Mouse (Mus musculus) frontal cortex, adult (tissue): ENCODE results near the gene Cdhr5.
"Not testable (repeated sequence)": the region's sequence is repeated elsewhere in the genome, so short reads cannot be mapped to it uniquely, and the experiment has no call there.

Experiments used
- ATAC-seq: cut with Nextera tagmentation; 2 replicates; pipeline ENCODE4 v1.9.2; 2017; ENCODE audit warnings: mild to moderate bottlenecking, moderate library complexity, mixed read lengths; ENCODE audit not compliant: low TSS enrichment

Gene Cdhr5

GRCm38 (mm10) chr7:141277701-141278678, 1.4 kb upstream of the Cdhr5 start:
- ATAC-seq, result no peak

- ATAC-seq, result no peak
Measured at GRCm38 (mm10) chr7:141275356-141275755, 1.2 kb downstream of the Cdhr5 start.

GRCm38 (mm10) chr7:141270631-141271030, 6.0 kb downstream of the Cdhr5 start:
- no peak for ATAC-seq

- no peak for ATAC-seq
Measured at GRCm38 (mm10) chr7:141269273-141269545, 7.4 kb downstream of the Cdhr5 start.

GRCm38 (mm10) chr7:141268466-141269272, 7.9 kb downstream of the Cdhr5 start:
- ATAC-seq, result no peak

- peak; percentile 48; the same call in 1 of the 2 replicates for ATAC-seq
Measured at GRCm38 (mm10) chr7:141265739-141266561, 10.6 kb downstream of the Cdhr5 start, which contains the start of gene Irf7. Gene Irf7, minus strand, starts transcription at chr7:141266481.

GRCm38 (mm10) chr7:141265411-141265738, 11.2 kb downstream of the Cdhr5 start:
- 0 out of 2 replicates have a peak, but pooled peaks have one; percentile 6 for ATAC-seq

GRCm38 (mm10) chr7:141264761-141265410, 11.7 kb downstream of the Cdhr5 start:
- ATAC-seq, result 0 out of 2 replicates have a peak, but pooled peaks have one; percentile 16

- no peak for ATAC-seq
Measured at GRCm38 (mm10) chr7:141264041-141264700, 12.4 kb downstream of the Cdhr5 start.

- no peak for ATAC-seq
Measured at GRCm38 (mm10) chr7:141263640-141264039, 12.9 kb downstream of the Cdhr5 start.

GRCm38 (mm10) chr7:141261480-141261879, 15.1 kb downstream of the Cdhr5 start:
- ATAC-seq, result no peak

- ATAC-seq, result no peak
Measured at GRCm38 (mm10) chr7:141256159-141256558, 20.4 kb downstream of the Cdhr5 start.

GRCm38 (mm10) chr7:141250486-141250885, 26.1 kb downstream of the Cdhr5 start:
- ATAC-seq, result not testable (repeated sequence)

- no peak for ATAC-seq
Measured at GRCm38 (mm10) chr7:141231551-141231950, 45.0 kb downstream of the Cdhr5 start.

GRCm38 (mm10) chr7:141231111-141231510, 45.5 kb downstream of the Cdhr5 start:
- no peak for ATAC-seq

GRCm38 (mm10) chr7:141230570-141230969, 46.0 kb downstream of the Cdhr5 start:
- ATAC-seq, result no peak

GRCm38 (mm10) chr7:141229702-141230101, 46.9 kb downstream of the Cdhr5 start:
- no peak for ATAC-seq

GRCm38 (mm10) chr7:141228279-141229067, 48.1 kb downstream of the Cdhr5 start, which contains the start of gene Phrf1:
Gene Phrf1, plus strand, starts transcription at chr7:141228784.
- peak; percentile 96 for ATAC-seq

GRCm38 (mm10) chr7:141227796-141228195, 48.8 kb downstream of the Cdhr5 start:
- ATAC-seq, result no peak

GRCm38 (mm10) chr7:141226535-141226934, 50.1 kb downstream of the Cdhr5 start:
- no peak for ATAC-seq
